Mouse (Mus musculus): ENCODE results near the gene Enpp7.

GRCm38 (mm10) chr11:119005547-119006275 lies 17.7 kb downstream of the Enpp7 start:
- TF ChIP-seq GATA1 (IDR thresholded peaks at IDR 0.05; ENCODE audit: borderline replicate concordance, low read length), result no peak
- TF ChIP-seq FLI1 (IDR thresholded peaks at IDR 0.05; ENCODE audit: low read length), result no peak
